Mouse (Mus musculus) bone marrow, adult 2 months (tissue): ENCODE results near the gene Tmem170b.

Experiments used
- CTCF ChIP-seq: fragments of 200-500 bp; IDR thresholded peaks from 2 replicates; pipeline ENCODE4 v1.5.1; 2011; ENCODE audit warnings: low read length, control low read depth; ENCODE audit not compliant: control insufficient read depth, insufficient read depth
- POLR2A ChIP-seq: fragments of 200-500 bp; IDR thresholded peaks from 2 replicates; pipeline ENCODE4 v1.6.1; 2011; ENCODE audit warnings: low read depth, mild to moderate bottlenecking, control low read depth, low read length, borderline replicate concordance; ENCODE audit not compliant: control insufficient read depth

- no peak for TF ChIP-seq CTCF
- no peak for TF ChIP-seq POLR2A
Measured at GRCm38 (mm10) chr13:41611046-41611445, 5.3 kb downstream of the Tmem170b start.
